Mouse (Mus musculus): ENCODE results near the gene Fntb. TPM values are rescaled to one million over a fixed set of nuclear protein-coding genes. Genes with fewer than 3 reads are reported as not detected.

Fntb gene
- polyA plus RNA-seq, 1 experiment, result 29.0 TPM

GRCm38 (mm10) chr12:76822002-76822650 lies 56.7 kb downstream of the Fntb start:
- H3K4me1 ChIP-seq (ENCODE audit: control insufficient read depth, insufficient read depth, low read length), result peaks cover 3% of the 10 kb centered on the region; the same call in 1 of the 2 replicates
- DNase-seq, result peak; percentile 46
- no peak for TF ChIP-seq CTCF (IDR thresholded peaks at IDR 0.05; ENCODE audit: insufficient read depth, low read length)
- TF ChIP-seq POLR2A (IDR thresholded peaks at IDR 0.05; ENCODE audit: borderline replicate concordance, extremely low read depth, low read depth, low read length), result no peak
- WGBS, result 2% methylated on average over 58 of the region's 66 CpGs
- H3K4me3 ChIP-seq (replicated peaks; ENCODE audit: extremely low read depth, low read depth, low read length), result peak overlapping the region; percentile 60

- TF ChIP-seq CTCF (IDR thresholded peaks at IDR 0.05; ENCODE audit: insufficient read depth, low read length) (no peak), POLR2A (IDR thresholded peaks at IDR 0.05; ENCODE audit: borderline replicate concordance, extremely low read depth, low read depth, low read length) (no peak)
- peak within 1 kb of the TSS; percentile 60 for H3K4me3 ChIP-seq (replicated peaks; ENCODE audit: extremely low read depth, low read depth, low read length)
- peaks cover 3% of the 10 kb centered on the region; the same call in 1 of the 2 replicates for H3K4me1 ChIP-seq (ENCODE audit: control insufficient read depth, insufficient read depth, low read length)
- 5% methylated on average over 17 of the region's 17 CpGs for WGBS
- DNase-seq, result peak; percentile 32
Measured at GRCm38 (mm10) chr12:76822651-76823041, 57.3 kb downstream of the Fntb start, which contains the start of gene Rab15. Gene Rab15 (minus strand): TSS chr12:76822908.

GRCm38 (mm10) chr12:76825283-76825682 lies 59.9 kb downstream of the Fntb start:
- no peak overlapping the region for H3K4me3 ChIP-seq (replicated peaks; ENCODE audit: extremely low read depth, low read depth, low read length)
- 73% methylated on average over 4 of the region's 4 CpGs for WGBS

GRCm38 (mm10) chr12:76832704-76833103 lies 67.3 kb downstream of the Fntb start:
- 7% methylated on average over 3 of the region's 3 CpGs for WGBS
- Histone ChIP-seq H3K4me1 (ENCODE audit: control insufficient read depth, insufficient read depth, low read length) (no peaks in the 10 kb centered on the region), H3K4me3 (replicated peaks; ENCODE audit: extremely low read depth, low read depth, low read length) (no peak overlapping the region)
- TF ChIP-seq POLR2A (IDR thresholded peaks at IDR 0.05; ENCODE audit: borderline replicate concordance, extremely low read depth, low read depth, low read length) (no peak), CTCF (IDR thresholded peaks at IDR 0.05; ENCODE audit: insufficient read depth, low read length) (peak; percentile 76)
- no peak for DNase-seq

More at GRCm38 (mm10) chr12:76825283-76825682, 59.9 kb downstream of the Fntb start:
- TF ChIP-seq POLR2A (IDR thresholded peaks at IDR 0.05; ENCODE audit: borderline replicate concordance, extremely low read depth, low read depth, low read length), result no peak
- DNase-seq, result no peak
- H3K4me1 ChIP-seq (ENCODE audit: control insufficient read depth, insufficient read depth, low read length), result peaks cover 3% of the 10 kb centered on the region; the same call in 1 of the 2 replicates

- peak overlapping the region; percentile 92 for H3K4me3 ChIP-seq (replicated peaks; ENCODE audit: extremely low read depth, low read depth, low read length)
- peak; percentile 73 for TF ChIP-seq CTCF (IDR thresholded peaks at IDR 0.05; ENCODE audit: insufficient read depth, low read length)
- peak; percentile 57; the same call in 1 of the 2 replicates for TF ChIP-seq POLR2A (IDR thresholded peaks at IDR 0.05; ENCODE audit: borderline replicate concordance, extremely low read depth, low read depth, low read length)
- WGBS, result under 1% methylated on average over 43 of the region's 43 CpGs
- H3K4me1 ChIP-seq (ENCODE audit: control insufficient read depth, insufficient read depth, low read length), result no peaks in the 10 kb centered on the region; the same call in 1 of the 2 replicates
- peak; percentile 97 for DNase-seq
Measured at GRCm38 (mm10) chr12:76837101-76837843, 71.9 kb downstream of the Fntb start.

GRCm38 (mm10) chr12:76837844-76838650 lies 72.7 kb downstream of the Fntb start:
- DNase-seq, result no peak
- whole genome bisulfite sequencing, result 10% methylated on average over 21 of the region's 21 CpGs
- TF ChIP-seq POLR2A (IDR thresholded peaks at IDR 0.05; ENCODE audit: borderline replicate concordance, extremely low read depth, low read depth, low read length) (no peak), CTCF (IDR thresholded peaks at IDR 0.05; ENCODE audit: insufficient read depth, low read length) (no peak)

GRCm38 (mm10) chr12:76839298-76839697 lies 73.9 kb downstream of the Fntb start:
- TF ChIP-seq POLR2A (IDR thresholded peaks at IDR 0.05; ENCODE audit: borderline replicate concordance, extremely low read depth, low read depth, low read length) (no peak), CTCF (IDR thresholded peaks at IDR 0.05; ENCODE audit: insufficient read depth, low read length) (no peak)
- Histone ChIP-seq H3K4me1 (ENCODE audit: control insufficient read depth, insufficient read depth, low read length) (no peaks in the 10 kb centered on the region; the same call in 1 of the 2 replicates), H3K4me3 (replicated peaks; ENCODE audit: extremely low read depth, low read depth, low read length) (no peak overlapping the region)
- 92% methylated on average over 4 of the region's 4 CpGs for WGBS
- DNase-seq, result no peak

More at GRCm38 (mm10) chr12:76837844-76838650, 72.7 kb downstream of the Fntb start:
- peak overlapping the region; percentile 92 for H3K4me3 ChIP-seq (replicated peaks; ENCODE audit: extremely low read depth, low read depth, low read length)
- no peaks in the 10 kb centered on the region; the same call in 1 of the 2 replicates for H3K4me1 ChIP-seq (ENCODE audit: control insufficient read depth, insufficient read depth, low read length)

GRCm38 (mm10) chr12:76840081-76840480 lies 74.7 kb downstream of the Fntb start:
- no peak for TF ChIP-seq POLR2A (IDR thresholded peaks at IDR 0.05; ENCODE audit: borderline replicate concordance, extremely low read depth, low read depth, low read length)
- no peak for TF ChIP-seq CTCF (IDR thresholded peaks at IDR 0.05; ENCODE audit: insufficient read depth, low read length)
- Histone ChIP-seq H3K4me3 (replicated peaks; ENCODE audit: extremely low read depth, low read depth, low read length) (no peak overlapping the region), H3K4me1 (ENCODE audit: control insufficient read depth, insufficient read depth, low read length) (no peaks in the 10 kb centered on the region; the same call in 1 of the 2 replicates)
- 82% methylated on average over 6 of the region's 6 CpGs for WGBS
- no peak for DNase-seq
